Mouse (Mus musculus) CH12.LX (cell line): ENCODE data around the gene Tomm40l. TPM values are rescaled to one million over a fixed set of nuclear protein-coding genes. Genes with fewer than 3 reads are reported as not detected.
A peak's percentile ranks its signal among the peaks of the same experiment; 100 is the strongest.

Experiments used
- DNase-seq: peaks from one replicate; pipeline ENCODE4 v3.0.0-alpha.2; 2013; ENCODE audit errors: extremely low read depth
- H3K27ac ChIP-seq: 2 replicates; pipeline ENCODE4 v1.5.1; 2012; ENCODE audit warnings: low read depth, mild to moderate bottlenecking, control low read depth, moderate library complexity; ENCODE audit not compliant: insufficient read depth
- H3K27me3 ChIP-seq: replicated peaks from 2 replicates; pipeline ENCODE3; 2012; ENCODE audit warnings: inconsistent platforms
- H3K36me3 ChIP-seq, 2 experiments: replicated peaks in 1 of 2; 2 replicates each; pipeline versions ENCODE3 to v1.6.1; 2012; ENCODE audit warnings: inconsistent platforms in 1 of 2, low read length in 1 of 2, mild to moderate bottlenecking in 1 of 2, mixed read lengths in 1 of 2, moderate library complexity in 1 of 2; ENCODE audit not compliant: control insufficient read depth in 1 of 2, insufficient read depth in 1 of 2
- H3K4me1 ChIP-seq, 2 experiments: 2 replicates each; pipeline ENCODE4 v1.6.1; 2012; ENCODE audit warnings: inconsistent platforms in 1 of 2, moderate library complexity in 1 of 2; ENCODE audit not compliant: insufficient read depth in 2 of 2, control insufficient read depth in 1 of 2
- H3K4me2 ChIP-seq: 2 replicates; pipeline ENCODE4 v1.6.1; 2012; ENCODE audit warnings: low read depth, mild to moderate bottlenecking, control low read depth; ENCODE audit not compliant: poor library complexity, insufficient read depth, severe bottlenecking
- H3K4me3 ChIP-seq, 3 experiments: fragments of 150-350 bp in 1 of 3; sonication (generic) in 1 of 3; replicated peaks in 1 of 3; 2 replicates each; pipeline versions ENCODE3 to v1.5.1; 2011 to 2012; ENCODE audit warnings: low read depth in 2 of 3, low read length in 2 of 3, mild to moderate bottlenecking in 2 of 3, moderate library complexity in 2 of 3, control low read depth in 1 of 3, improper control_type of control experiment in 1 of 3, inconsistent platforms in 1 of 3, mixed read lengths in 1 of 3; ENCODE audit not compliant: poor library complexity in 1 of 3
- H3K79me2 ChIP-seq: replicated peaks from 2 replicates; pipeline ENCODE4 v1.6.1; 2012; ENCODE audit warnings: mild to moderate bottlenecking, moderate library complexity; ENCODE audit not compliant: control insufficient read depth, poor library complexity, insufficient read depth, severe bottlenecking; ENCODE audit errors: extremely low read depth
- H3K9ac ChIP-seq: 2 replicates; pipeline ENCODE4 v1.6.1; 2012; ENCODE audit warnings: low read depth, mild to moderate bottlenecking, control low read depth, moderate library complexity; ENCODE audit not compliant: insufficient read depth
- H3K9me3 ChIP-seq: replicated peaks from 2 replicates; pipeline ENCODE3; 2012; ENCODE audit warnings: low read length, inconsistent platforms, mixed read lengths
- BHLHE40 ChIP-seq: IDR thresholded peaks from 2 replicates; pipeline ENCODE4 v1.6.1; 2011; ENCODE audit warnings: mild to moderate bottlenecking, low read depth, low read length, improper control_type of control experiment
- CHD1 ChIP-seq: IDR thresholded peaks from 2 replicates; pipeline ENCODE4 v1.6.1; 2012; ENCODE audit warnings: low read depth, low read length, improper control_type of control experiment, inconsistent platforms
- CTCF ChIP-seq, 2 experiments: IDR thresholded peaks in 1 of 2; conservative IDR thresholded peaks in 1 of 2; 2 replicates each; pipeline ENCODE4 v1.5.1; 2011 to 2012; ENCODE audit warnings: low read depth in 2 of 2, low read length in 2 of 2, improper control_type of control experiment in 1 of 2, inconsistent platforms in 1 of 2, mild to moderate bottlenecking in 1 of 2, moderate library complexity in 1 of 2
- E2F4 ChIP-seq: IDR thresholded peaks from 2 replicates; pipeline ENCODE4 v1.6.1; 2011; ENCODE audit warnings: low read depth, low read length, improper control_type of control experiment; ENCODE audit not compliant: insufficient replicate concordance
- ELF1 ChIP-seq: IDR thresholded peaks from 2 replicates; pipeline ENCODE4 v1.6.1; 2014; ENCODE audit warnings: low read depth, mild to moderate bottlenecking, inconsistent platforms, low read length, improper control_type of control experiment
- EP300 ChIP-seq: IDR thresholded peaks from 2 replicates; pipeline ENCODE4 v1.6.1; 2011; ENCODE audit warnings: low read length, improper control_type of control experiment
- ETS1 ChIP-seq: conservative IDR thresholded peaks from 2 replicates; pipeline ENCODE4 v1.6.1; 2012; ENCODE audit warnings: low read depth, mild to moderate bottlenecking, inconsistent platforms, low read length, improper control_type of control experiment, moderate library complexity
- GABPA ChIP-seq: IDR thresholded peaks from 2 replicates; pipeline ENCODE4 v1.6.1; 2012; ENCODE audit warnings: low read depth, low read length, improper control_type of control experiment, inconsistent platforms; ENCODE audit not compliant: insufficient replicate concordance
- JUN ChIP-seq: IDR thresholded peaks from 2 replicates; pipeline ENCODE4 v1.6.1; 2011; ENCODE audit warnings: low read depth, mild to moderate bottlenecking, low read length, improper control_type of control experiment, moderate library complexity; ENCODE audit not compliant: insufficient read depth
- JUND ChIP-seq: conservative IDR thresholded peaks from 2 replicates; pipeline ENCODE4 v1.6.1; 2011; ENCODE audit warnings: low read depth, low read length, improper control_type of control experiment
- MAFK ChIP-seq: IDR thresholded peaks from 2 replicates; pipeline ENCODE4 v1.6.1; 2011; ENCODE audit warnings: low read length, improper control_type of control experiment; ENCODE audit not compliant: insufficient replicate concordance
- MAZ ChIP-seq: IDR thresholded peaks from 2 replicates; pipeline ENCODE4 v1.6.1; 2012; ENCODE audit warnings: low read depth, mild to moderate bottlenecking, inconsistent platforms, low read length, improper control_type of control experiment, moderate library complexity
- MXI1 ChIP-seq: IDR thresholded peaks from 2 replicates; pipeline ENCODE4 v1.6.1; 2011; ENCODE audit warnings: mild to moderate bottlenecking, low read depth, low read length, improper control_type of control experiment
- MYC ChIP-seq: IDR thresholded peaks from 2 replicates; pipeline ENCODE4 v1.6.1; 2011; ENCODE audit warnings: low read depth, mild to moderate bottlenecking, improper control_type of control experiment, low read length
- NRF1 ChIP-seq: IDR thresholded peaks from 2 replicates; pipeline ENCODE4 v1.6.1; 2014; ENCODE audit warnings: low read depth, mild to moderate bottlenecking, inconsistent platforms, low read length, improper control_type of control experiment, moderate library complexity
- PAX5 ChIP-seq: IDR thresholded peaks from 2 replicates; pipeline ENCODE4 v1.6.1; 2012; ENCODE audit warnings: low read length, inconsistent platforms, mixed read lengths
- POLR2A ChIP-seq: IDR thresholded peaks from 2 replicates; pipeline ENCODE4 v1.6.1; 2011; ENCODE audit warnings: low read depth, mild to moderate bottlenecking, improper control_type of control experiment, low read length
- POLR2AphosphoS2 ChIP-seq: IDR thresholded peaks from 2 replicates; pipeline ENCODE4 v1.6.1; 2011; ENCODE audit warnings: low read depth, low read length, improper control_type of control experiment
- RAD21 ChIP-seq: IDR thresholded peaks from 2 replicates; pipeline ENCODE4 v1.6.1; 2011; ENCODE audit warnings: low read depth, mild to moderate bottlenecking, low read length, improper control_type of control experiment, moderate library complexity
- SMC3 ChIP-seq: IDR thresholded peaks from 2 replicates; pipeline ENCODE4 v1.6.1; 2011; ENCODE audit warnings: low read depth, low read length, improper control_type of control experiment
- USF1 ChIP-seq: IDR thresholded peaks from 2 replicates; pipeline ENCODE4 v1.6.1; 2014; ENCODE audit warnings: low read depth, mild to moderate bottlenecking, inconsistent platforms, low read length, improper control_type of control experiment
- USF2 ChIP-seq: conservative IDR thresholded peaks from 2 replicates; pipeline ENCODE4 v1.6.1; 2011; ENCODE audit warnings: low read depth, low read length, improper control_type of control experiment
- ZC3H11A ChIP-seq: IDR thresholded peaks from 2 replicates; pipeline ENCODE4 v1.6.1; 2012; ENCODE audit warnings: low read depth, mild to moderate bottlenecking, inconsistent platforms, low read length, improper control_type of control experiment
- ZKSCAN1 ChIP-seq: IDR thresholded peaks from 2 replicates; pipeline ENCODE4 v1.6.1; 2012; ENCODE audit warnings: low read depth, inconsistent platforms, low read length, improper control_type of control experiment, borderline replicate concordance
- ZMIZ1 ChIP-seq: IDR thresholded peaks from 2 replicates; pipeline ENCODE4 v1.6.1; 2012; ENCODE audit warnings: low read depth, mild to moderate bottlenecking, inconsistent platforms, low read length, improper control_type of control experiment
- ZNF384 ChIP-seq: IDR thresholded peaks from 2 replicates; pipeline ENCODE4 v1.6.1; 2012; ENCODE audit warnings: low read depth, low read length, improper control_type of control experiment, inconsistent platforms
- dilution Hi-C: fragments of 300-500 bp; cut with MboI; formaldehyde crosslinking; loops from 2 replicates; pipeline ENCODE4 v1.14.3; 2020; ENCODE audit warnings: low sequenced_read_pairs; ENCODE audit not compliant: extremely low pct_unique_long_range_greater_than_20kb, extremely low pct_ligation_motif_present
- in situ Hi-C: fragments of 300-500 bp; cut with MboI; formaldehyde crosslinking; loops from 3 replicates; pipeline ENCODE4 v1.14.3; 2019; ENCODE audit warnings: low sequenced_read_pairs, low pct_ligation_motif_present, low pct_unique_long_range_greater_than_20kb, mixed read lengths
- polyA plus RNA-seq: library from polyadenylated mRNA; unstranded; fragments of >175 nt; gene quantifications from 2 replicates; pipeline ENCODE4 v1.2.1, GENCODE M21; 2012; ENCODE audit warnings: low read depth; ENCODE audit not compliant: insufficient read length
- total RNA-seq, 2 experiments: library from RNA; depleted of rRNA; stranded (reverse); fragments of 300-350 nt in 1 of 2; fragments of >200 nt in 1 of 2; gene quantifications; 2 replicates each; pipeline ENCODE4 v1.2.3; 2012 to 2014

Tomm40l gene
- total and polyA plus RNA-seq, 3 experiments, result 24.7 to 37.1 (median 36.0) TPM

GRCm38 (mm10) chr1:171250680-171251593 is 28.6 kb upstream of the Tomm40l start, which contains the start of gene Ndufs2:
Gene Ndufs2 (minus strand): TSS chr1:171251388.
- Histone ChIP-seq H3K4me2 (peak within 1 kb of the TSS; percentile 21), H3K79me2 (peaks cover 9% of the 10 kb centered on the region), H3K27ac (no peak within 1 kb of the TSS), H3K9me3 (peaks cover 3% of the 10 kb centered on the region), H3K9ac (no peak within 1 kb of the TSS), H3K4me3 (no peak within 1 kb of the TSS), H3K4me1 (peaks cover 17 to 36% of the 10 kb centered on the region in 2 experiments), H3K36me3 (no peaks in the 10 kb centered on the region), H3K27me3 (peaks cover 20% of the 10 kb centered on the region)
- in situ Hi-C loops (loop anchor here (5.0 kb wide), 1 partner anchor 34 kb away; no protein-coding TSS in a partner anchor), dilution Hi-C loops (no loop called here)
- TF ChIP-seq MXI1, result no peak
- TF ChIP-seq USF2, result no peak
- TF ChIP-seq USF1, result no peak
- no peak for TF ChIP-seq SMC3
- TF ChIP-seq ZMIZ1, result no peak
- no peak for TF ChIP-seq ETS1
- TF ChIP-seq MAFK, result no peak
- TF ChIP-seq ZNF384, result no peak
- TF ChIP-seq JUND, result no peak
- no peak for TF ChIP-seq RAD21
- no peak for TF ChIP-seq POLR2A
- TF ChIP-seq MYC, result no peak
- no peak for TF ChIP-seq MAZ
- TF ChIP-seq EP300, result no peak
- TF ChIP-seq CHD1, result no peak
- no peak for TF ChIP-seq E2F4
- no peak for TF ChIP-seq BHLHE40
- TF ChIP-seq NRF1, result no peak
- no peak for DNase-seq

- in situ Hi-C loops, result loop anchor here (5.0 kb wide), 1 partner anchor 33 kb away; no protein-coding TSS in a partner anchor
- H3K4me2 ChIP-seq, result peak within 1 kb of the TSS; percentile 21
- H3K4me1 ChIP-seq, result peaks cover 17 to 44% of the 10 kb centered on the region in 2 experiments
- peaks cover 20% of the 10 kb centered on the region for H3K27me3 ChIP-seq
- H3K36me3 ChIP-seq, result peaks cover 1 to 6% of the 10 kb centered on the region in 2 experiments
- H3K9ac ChIP-seq, result no peak within 1 kb of the TSS
- H3K4me3 ChIP-seq, result no peak within 1 kb of the TSS
- H3K79me2 ChIP-seq, result peaks cover 16% of the 10 kb centered on the region
- no peak for DNase-seq
- dilution Hi-C loops, result no loop called here
- TF ChIP-seq MYC (no peak), GABPA (no peak), JUN (no peak), POLR2A (0 out of 2 replicates have a peak, but pooled peaks have one; percentile 20), ELF1 (peak; percentile 27; the same call in 1 of the 2 replicates), ZNF384 (peak; percentile 63), POLR2AphosphoS2 (no peak), ZKSCAN1 (no peak), PAX5 (no peak), ZMIZ1 (no peak), CTCF (conservative IDR thresholded peaks at IDR 0.05 in 1 of 2, IDR thresholded peaks at IDR 0.05 in 1 of 2; ENCODE audit: low read depth in 2 of 2, low read length in 2 of 2) (no peak), EP300 (no peak), SMC3 (no peak), ZC3H11A (no peak)
- no peak within 1 kb of the TSS for H3K27ac ChIP-seq
- H3K9me3 ChIP-seq, result peaks cover 3% of the 10 kb centered on the region
These were observed 27.7 kb upstream of the Tomm40l start, which contains the start of gene Adamts4 for GRCm38 (mm10) chr1:171249913-171250600. Gene Adamts4 (plus strand): TSS chr1:171250421.
